Mouse (Mus musculus) hindbrain, embryonic 10.5 days (tissue): ENCODE measurements around the gene Zfp526. TPM values are rescaled to one million over a fixed set of nuclear protein-coding genes. Genes with fewer than 3 reads are reported as not detected.

ENCODE experiments used
- DNase-seq: peaks from one replicate; pipeline ENCODE4 v3.0.0-alpha.2; 2017; ENCODE audit warnings: low spot score
- H3K27ac ChIP-seq: fragments of 300-500 bp; sonication (generic); 2 replicates; pipeline ENCODE4 v1.5.1; 2016; ENCODE audit warnings: mild to moderate bottlenecking, moderate library complexity
- H3K27me3 ChIP-seq: fragments of 300-500 bp; sonication (generic); 2 replicates; pipeline ENCODE4 v1.6.1; 2016; ENCODE audit warnings: mild to moderate bottlenecking; ENCODE audit not compliant: poor library complexity, insufficient read depth, severe bottlenecking
- H3K36me3 ChIP-seq: fragments of 300-500 bp; sonication (generic); 2 replicates; pipeline ENCODE4 v1.6.1; 2016; ENCODE audit warnings: mild to moderate bottlenecking, moderate library complexity
- H3K4me1 ChIP-seq: fragments of 300-500 bp; sonication (generic); replicated peaks from 2 replicates; pipeline ENCODE4 v1.6.1; 2016; ENCODE audit warnings: mild to moderate bottlenecking
- H3K4me3 ChIP-seq: fragments of 300-500 bp; sonication (generic); 2 replicates; pipeline ENCODE4 v1.5.1; 2016; ENCODE audit warnings: mild to moderate bottlenecking, moderate library complexity
- H3K9me3 ChIP-seq: fragments of 300-500 bp; sonication (generic); 2 replicates; pipeline ENCODE4 v1.6.1; 2016; ENCODE audit warnings: mild to moderate bottlenecking, moderate library complexity
- WGBS: fragments of 180-500 bp; shearing (Covaris S2); methylation state at CpG from one replicate; pipeline ENCODE4 v1.1.7; 2016; 5-methylcytosine and 5-hydroxymethylcytosine counted together
- polyA plus RNA-seq: library from polyadenylated mRNA; unstranded; fragments of >200 nt; fragmentation: Nextera tagmentation; extraction: Ambion mirVana; gene quantifications from 2 replicates; pipeline ENCODE4 v1.2.1, GENCODE M21; 2016

Gene Zfp526
- polyA plus RNA-seq, 1 experiment from 2014 or later, result 2.5 TPM

- 71% methylated on average over 12 of the region's 12 CpGs for WGBS
- no peak for DNase-seq
- Histone ChIP-seq H3K9me3 (no peaks in the 10 kb centered on the region), H3K27me3 (peaks cover 5% of the 10 kb centered on the region; the same call in 1 of the 2 replicates), H3K27ac (no peak overlapping the region), H3K4me1 (peaks cover 47% of the 10 kb centered on the region), H3K4me3 (peak overlapping the region; percentile 80; the same call in 1 of the 2 replicates), H3K36me3 (peaks cover 18% of the 10 kb centered on the region)
Observed at GRCm38 (mm10) chr7:25217653-25218395, 3.4 kb upstream of the Zfp526 start.

- Histone ChIP-seq H3K27me3 (peaks cover 5% of the 10 kb centered on the region; the same call in 1 of the 2 replicates), H3K27ac (peak overlapping the region; percentile 97), H3K9me3 (no peaks in the 10 kb centered on the region), H3K4me3 (peak overlapping the region; percentile 80), H3K36me3 (peaks cover 27% of the 10 kb centered on the region), H3K4me1 (peaks cover 50% of the 10 kb centered on the region)
- under 1% methylated on average over 53 of the region's 53 CpGs for WGBS
- peak; percentile 83 for DNase-seq
Observed at GRCm38 (mm10) chr7:25218705-25219415, 2.4 kb upstream of the Zfp526 start.

- Histone ChIP-seq H3K9me3 (no peaks in the 10 kb centered on the region), H3K36me3 (peaks cover 27% of the 10 kb centered on the region), H3K4me1 (peaks cover 50% of the 10 kb centered on the region), H3K27ac (peak overlapping the region; percentile 97), H3K27me3 (peaks cover 5% of the 10 kb centered on the region; the same call in 1 of the 2 replicates), H3K4me3 (peak overlapping the region; percentile 80)
- DNase-seq, result no peak
- under 1% methylated on average over 16 of the region's 16 CpGs for WGBS
Observed at GRCm38 (mm10) chr7:25219416-25219750, 1.8 kb upstream of the Zfp526 start.

- peak; percentile 94 for DNase-seq
- Histone ChIP-seq H3K27ac (peak overlapping the region; percentile 97), H3K9me3 (no peaks in the 10 kb centered on the region), H3K4me1 (peaks cover 50% of the 10 kb centered on the region), H3K4me3 (peak overlapping the region; percentile 80), H3K36me3 (peaks cover 29% of the 10 kb centered on the region), H3K27me3 (peaks cover 5% of the 10 kb centered on the region; the same call in 1 of the 2 replicates)
- WGBS, result 3% methylated on average over 31 of the region's 31 CpGs
Observed at GRCm38 (mm10) chr7:25219756-25220456, 1.3 kb upstream of the Zfp526 start.

GRCm38 (mm10) chr7:25220457-25221101 lies 646 bp upstream of the Zfp526 start, which contains the start of gene Dedd2:
Dedd2 (minus strand) TSS chr7:25220615.
- DNase-seq, result peak; percentile 11
- H3K27me3 ChIP-seq, result peaks cover 5% of the 10 kb centered on the region; the same call in 1 of the 2 replicates
- WGBS, result 9% methylated on average over 20 of the region's 20 CpGs
- no peaks in the 10 kb centered on the region for H3K9me3 ChIP-seq
- peaks cover 50% of the 10 kb centered on the region for H3K4me1 ChIP-seq
- H3K27ac ChIP-seq, result peak within 1 kb of the TSS; percentile 97
- peak within 1 kb of the TSS; percentile 80 for H3K4me3 ChIP-seq
- peaks cover 29% of the 10 kb centered on the region for H3K36me3 ChIP-seq

- H3K9me3 ChIP-seq, result no peaks in the 10 kb centered on the region
- WGBS, result 87% methylated on average over 10 of the region's 10 CpGs
- H3K27me3 ChIP-seq, result peaks cover 5% of the 10 kb centered on the region; the same call in 1 of the 2 replicates
- peaks cover 47% of the 10 kb centered on the region for H3K36me3 ChIP-seq
- peaks cover 50% of the 10 kb centered on the region for H3K4me1 ChIP-seq
- peak overlapping the region; percentile 80 for H3K4me3 ChIP-seq
- DNase-seq, result no peak
- H3K27ac ChIP-seq, result peak overlapping the region; percentile 97; the same call in 1 of the 2 replicates
Observed at GRCm38 (mm10) chr7:25222275-25222967, 1.2 kb downstream of the Zfp526 start.

- peaks cover 4% of the 10 kb centered on the region for H3K4me1 ChIP-seq
- H3K27ac ChIP-seq, result no peak overlapping the region
- H3K36me3 ChIP-seq, result peaks cover 99% of the 10 kb centered on the region
- no peaks in the 10 kb centered on the region for H3K9me3 ChIP-seq
- H3K4me3 ChIP-seq, result no peak overlapping the region
- no peak for DNase-seq
- no peaks in the 10 kb centered on the region for H3K27me3 ChIP-seq
- 95% methylated on average over 1 of the region's 1 CpGs for WGBS
Observed at GRCm38 (mm10) chr7:25227523-25228300, 6.5 kb downstream of the Zfp526 start.

- no peaks in the 10 kb centered on the region for H3K27me3 ChIP-seq
- H3K27ac ChIP-seq, result no peak overlapping the region
- WGBS, result 87% methylated on average over 9 of the region's 9 CpGs
- no peak overlapping the region for H3K4me3 ChIP-seq
- no peak for DNase-seq
- peaks cover 8% of the 10 kb centered on the region for H3K4me1 ChIP-seq
- H3K36me3 ChIP-seq, result peaks cover 100% of the 10 kb centered on the region
- H3K9me3 ChIP-seq, result no peaks in the 10 kb centered on the region
Observed at GRCm38 (mm10) chr7:25230690-25231285, 9.6 kb downstream of the Zfp526 start.

GRCm38 (mm10) chr7:25232101-25232648 lies 10.9 kb downstream of the Zfp526 start:
- no peak for DNase-seq
- Histone ChIP-seq H3K4me3 (no peak overlapping the region), H3K36me3 (peaks cover 86% of the 10 kb centered on the region), H3K9me3 (no peaks in the 10 kb centered on the region), H3K27ac (no peak overlapping the region), H3K4me1 (peaks cover 19% of the 10 kb centered on the region), H3K27me3 (no peaks in the 10 kb centered on the region)
- 73% methylated on average over 5 of the region's 5 CpGs for WGBS

GRCm38 (mm10) chr7:25233061-25233460 lies 11.8 kb downstream of the Zfp526 start:
- no peak for DNase-seq
- Histone ChIP-seq H3K4me1 (peaks cover 19% of the 10 kb centered on the region), H3K27ac (no peak overlapping the region), H3K9me3 (no peaks in the 10 kb centered on the region), H3K36me3 (peaks cover 77% of the 10 kb centered on the region), H3K4me3 (no peak overlapping the region), H3K27me3 (no peaks in the 10 kb centered on the region)
- WGBS, result 86% methylated on average over 2 of the region's 2 CpGs

GRCm38 (mm10) chr7:25235526-25235925 lies 14.3 kb downstream of the Zfp526 start:
- no peak overlapping the region for H3K27ac ChIP-seq
- DNase-seq, result no peak
- peaks cover 36% of the 10 kb centered on the region for H3K4me1 ChIP-seq
- H3K4me3 ChIP-seq, result peak overlapping the region; percentile 98; the same call in 1 of the 2 replicates
- WGBS, result 97% methylated on average over 5 of the region's 5 CpGs
- peaks cover 52% of the 10 kb centered on the region for H3K36me3 ChIP-seq
- H3K27me3 ChIP-seq, result no peaks in the 10 kb centered on the region
- no peaks in the 10 kb centered on the region for H3K9me3 ChIP-seq
